Mouse (Mus musculus) midbrain, embryonic 16.5 days (tissue): ENCODE results near the gene Sorcs1. TPM values are rescaled to one million over a fixed set of nuclear protein-coding genes. Genes with fewer than 3 reads are reported as not detected.
A peak's percentile ranks its signal among the peaks of the same experiment; 100 is the strongest.

Experiments used
- ATAC-seq: fragments of 200-750 bp; cut with Nextera tagmentation; 2 replicates; pipeline ENCODE4 v1.8.0; 2017; ENCODE audit warnings: moderate TSS enrichment
- H3K27ac ChIP-seq: fragments of 300-500 bp; sonication (generic); 2 replicates; pipeline ENCODE4 v1.5.1; 2014; ENCODE audit warnings: mild to moderate bottlenecking, low read length, mixed read lengths
- H3K27me3 ChIP-seq: fragments of 300-500 bp; sonication (generic); 2 replicates; pipeline ENCODE4 v1.6.1; 2014; ENCODE audit warnings: low read depth, low read length, mixed read lengths; ENCODE audit not compliant: control insufficient read depth, insufficient read depth
- H3K36me3 ChIP-seq: fragments of 300-500 bp; sonication (generic); 2 replicates; pipeline ENCODE4 v1.6.1; 2014; ENCODE audit warnings: mild to moderate bottlenecking, low read length, moderate library complexity, mixed read lengths; ENCODE audit not compliant: control insufficient read depth, insufficient read depth
- H3K4me1 ChIP-seq: fragments of 300-500 bp; sonication (generic); 2 replicates; pipeline ENCODE4 v1.6.1; 2014; ENCODE audit warnings: mild to moderate bottlenecking, low read length, mixed read lengths; ENCODE audit not compliant: control insufficient read depth, insufficient read depth
- H3K4me2 ChIP-seq: fragments of 300-500 bp; sonication (generic); 2 replicates; pipeline ENCODE4 v1.6.1; 2014; ENCODE audit warnings: mild to moderate bottlenecking, low read length, mixed read lengths
- H3K4me3 ChIP-seq: fragments of 300-500 bp; sonication (generic); 2 replicates; pipeline ENCODE4 v1.5.1; 2014; ENCODE audit warnings: low read depth, mild to moderate bottlenecking, low read length, moderate library complexity, mixed read lengths
- H3K9ac ChIP-seq: fragments of 300-500 bp; sonication (generic); 2 replicates; pipeline ENCODE4 v1.6.1; 2014; ENCODE audit warnings: low read depth, low read length, mixed read lengths
- H3K9me3 ChIP-seq: fragments of 300-500 bp; sonication (generic); replicated peaks from 2 replicates; pipeline ENCODE4 v1.6.1; 2014; ENCODE audit warnings: mild to moderate bottlenecking, low read length, mixed read lengths; ENCODE audit not compliant: control insufficient read depth, poor library complexity, severe bottlenecking
- WGBS: fragments of 180-500 bp; shearing (Covaris S2); extraction: QIAGEN DNeasy Blood & Tissue Kit; methylation state at CpG from one replicate; pipeline ENCODE4 v1.1.7; 2014; 5-methylcytosine and 5-hydroxymethylcytosine counted together
- polyA plus RNA-seq: library from polyadenylated mRNA; unstranded; fragments of >200 nt; fragmentation: Nextera tagmentation; extraction: Ambion mirVana; gene quantifications from 2 replicates; pipeline ENCODE4 v1.2.1, GENCODE M21; 2015

Gene Sorcs1
- polyA plus RNA-seq, 1 experiment from 2014 or later = 17.8 TPM

DNA sequence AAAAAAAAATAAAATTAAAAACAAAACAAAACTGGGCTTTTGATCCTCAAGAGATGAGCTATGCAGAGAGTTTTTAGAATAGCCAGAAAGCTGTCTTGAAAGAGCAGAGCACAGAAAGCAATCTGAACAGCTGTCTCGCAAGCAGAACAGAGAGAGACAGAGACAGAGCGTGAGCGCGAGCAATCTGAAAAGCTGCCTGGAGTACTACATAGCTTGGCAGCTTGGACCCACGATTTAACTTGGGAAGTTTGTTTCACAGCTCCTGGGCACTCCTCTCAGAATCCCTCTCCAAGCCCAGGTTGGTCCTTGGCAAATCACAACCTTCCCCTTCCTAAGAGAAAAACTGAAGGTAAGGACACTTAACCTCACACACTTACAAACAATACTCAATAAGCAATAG lies 192.1 kb downstream of the Sorcs1 start:
- Histone ChIP-seq H3K9me3 (no peaks in the 10 kb centered on the region), H3K27me3 (no peaks in the 10 kb centered on the region), H3K4me2 (no peak overlapping the region), H3K9ac (no peak overlapping the region), H3K4me3 (no peak overlapping the region), H3K27ac (no peak overlapping the region), H3K36me3 (no peaks in the 10 kb centered on the region), H3K4me1 (peaks cover 19% of the 10 kb centered on the region)
- ATAC-seq = no peak
- WGBS = 83% methylated on average over 5 of the region's 5 CpGs

DNA sequence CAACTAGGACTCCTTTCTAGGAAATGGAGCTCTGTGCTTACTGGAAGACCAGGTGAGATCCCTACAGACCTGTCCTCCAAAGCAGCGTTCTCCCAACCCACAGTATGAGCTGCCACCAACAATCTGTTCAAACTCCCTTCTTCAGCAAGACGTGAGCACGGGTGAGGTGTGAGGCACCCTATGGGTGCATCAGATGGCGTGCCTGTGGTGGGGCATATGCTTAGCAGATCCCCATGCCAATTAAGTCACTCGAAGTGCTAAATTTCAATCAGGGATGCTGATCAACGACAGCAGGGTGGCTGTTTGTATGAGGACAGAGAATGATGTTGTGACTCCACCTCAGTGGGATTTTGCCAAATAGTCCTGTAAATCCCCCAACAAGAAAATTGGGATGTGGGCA lies 201.7 kb downstream of the Sorcs1 start:
- 85% methylated on average over 6 of the region's 6 CpGs for WGBS
- H3K4me3 ChIP-seq = no peak overlapping the region
- no peak overlapping the region for H3K4me2 ChIP-seq
- no peaks in the 10 kb centered on the region for H3K4me1 ChIP-seq
- H3K9me3 ChIP-seq = no peaks in the 10 kb centered on the region
- no peak for ATAC-seq
- H3K27me3 ChIP-seq = no peaks in the 10 kb centered on the region
- H3K36me3 ChIP-seq = no peaks in the 10 kb centered on the region
- H3K9ac ChIP-seq = no peak overlapping the region
- no peak overlapping the region for H3K27ac ChIP-seq

DNA sequence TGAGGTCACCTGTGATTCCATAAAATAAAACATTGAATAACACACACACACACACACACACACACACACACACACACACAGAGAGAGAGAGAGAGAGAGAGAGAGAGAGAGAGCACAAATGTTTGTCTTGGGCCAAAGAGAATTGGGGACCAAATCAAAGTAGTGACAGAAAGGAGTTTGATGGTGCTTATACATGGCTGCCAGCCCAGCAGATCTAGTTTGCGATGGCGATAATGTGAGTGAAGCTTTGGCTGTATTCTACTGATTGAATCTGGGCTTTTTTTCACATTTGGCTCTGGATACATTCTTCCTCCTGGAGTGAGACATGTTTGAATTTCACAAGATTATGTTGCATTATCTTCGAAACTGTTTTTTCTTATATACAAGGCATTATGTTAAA lies 209.9 kb downstream of the Sorcs1 start:
- no peak overlapping the region for H3K9ac ChIP-seq
- no peak overlapping the region for H3K27ac ChIP-seq
- H3K36me3 ChIP-seq = no peaks in the 10 kb centered on the region
- no peaks in the 10 kb centered on the region for H3K27me3 ChIP-seq
- no peaks in the 10 kb centered on the region for H3K9me3 ChIP-seq
- no peak overlapping the region for H3K4me2 ChIP-seq
- no peaks in the 10 kb centered on the region for H3K4me1 ChIP-seq
- WGBS = 89% methylated on average over 3 of the region's 3 CpGs
- no peak for ATAC-seq
- H3K4me3 ChIP-seq = no peak overlapping the region

DNA sequence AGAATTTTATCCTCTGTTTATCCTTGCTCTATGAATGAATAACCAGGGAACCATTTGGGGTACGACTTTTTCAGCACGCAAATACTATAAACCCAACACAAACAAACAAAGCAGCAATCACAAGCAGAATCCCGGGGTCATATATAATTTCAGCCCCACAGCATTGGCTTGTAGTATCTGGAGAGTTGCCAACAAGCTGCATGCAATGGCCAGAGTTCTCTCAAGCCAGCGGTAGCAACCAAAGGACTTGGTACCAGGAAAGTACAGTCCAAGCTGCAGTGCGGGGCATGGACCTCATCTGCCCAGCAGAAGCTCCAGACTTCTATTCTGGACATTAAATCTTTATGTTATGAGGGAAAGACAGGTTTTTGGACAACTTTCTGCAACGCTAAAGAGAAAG lies 213.6 kb downstream of the Sorcs1 start:
- no peak for ATAC-seq
- WGBS = 88% methylated on average over 6 of the region's 6 CpGs
- H3K4me1 ChIP-seq = no peaks in the 10 kb centered on the region

DNA sequence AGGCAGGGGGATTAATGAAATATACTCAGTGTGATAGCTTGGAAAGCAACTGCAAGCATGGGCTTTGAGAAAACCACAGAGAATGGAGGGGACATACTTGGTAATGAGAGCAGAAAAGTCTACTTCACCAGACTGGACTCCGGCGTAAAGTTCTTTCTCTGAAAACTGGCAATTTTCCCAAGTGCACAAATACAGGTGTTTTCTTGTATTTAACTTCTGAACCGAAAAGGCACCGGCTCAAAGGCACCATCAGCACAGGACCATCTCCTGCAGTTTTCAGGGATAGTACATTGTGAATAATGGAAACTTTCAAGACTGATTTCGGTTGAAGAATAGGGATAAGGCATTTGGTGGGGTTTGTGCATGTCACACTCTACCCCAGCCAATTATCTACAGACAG lies 219.9 kb downstream of the Sorcs1 start:
- Histone ChIP-seq H3K4me3 (no peak overlapping the region), H3K36me3 (no peaks in the 10 kb centered on the region), H3K27ac (no peak overlapping the region), H3K27me3 (no peaks in the 10 kb centered on the region), H3K9ac (no peak overlapping the region), H3K9me3 (no peaks in the 10 kb centered on the region), H3K4me2 (no peak overlapping the region), H3K4me1 (peaks cover 3% of the 10 kb centered on the region; the same call in 1 of the 2 replicates)
- WGBS = 91% methylated on average over 5 of the region's 5 CpGs
- ATAC-seq = no peak

More for the DNA sequence above, 213.6 kb downstream of the Sorcs1 start:
- H3K9me3 ChIP-seq = no peaks in the 10 kb centered on the region
- no peak overlapping the region for H3K4me3 ChIP-seq
- H3K36me3 ChIP-seq = no peaks in the 10 kb centered on the region
- H3K4me2 ChIP-seq = no peak overlapping the region
- H3K9ac ChIP-seq = no peak overlapping the region
- no peaks in the 10 kb centered on the region for H3K27me3 ChIP-seq
- H3K27ac ChIP-seq = no peak overlapping the region

DNA sequence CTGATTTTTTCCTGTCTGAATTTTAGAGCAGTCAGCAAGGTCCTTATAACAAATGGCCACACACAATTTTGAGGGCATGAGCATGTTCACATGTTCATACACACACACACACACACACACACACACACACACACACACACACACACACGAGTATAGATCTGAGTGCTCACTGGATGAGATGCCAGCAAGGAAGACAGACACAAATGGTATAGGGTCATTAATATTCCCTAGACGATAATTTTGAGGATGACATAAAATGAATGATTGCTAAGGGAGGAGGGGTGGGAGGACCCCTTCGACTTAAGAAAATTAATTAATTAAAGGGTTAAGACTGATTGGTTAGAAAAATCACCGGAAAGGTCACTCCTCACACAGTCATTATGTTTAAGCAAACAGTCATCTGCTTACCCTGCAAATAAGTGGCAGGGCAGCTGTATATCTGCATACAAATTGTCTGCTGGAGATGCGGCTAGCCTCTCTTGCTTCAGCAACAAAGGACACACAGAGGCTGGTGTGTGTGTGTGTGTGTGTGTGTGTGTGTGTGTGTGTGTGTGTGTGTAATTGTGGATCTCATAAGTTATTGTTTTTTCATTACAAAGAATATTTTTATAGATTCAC lies 221.1 kb downstream of the Sorcs1 start:
- Histone ChIP-seq H3K9me3 (no peaks in the 10 kb centered on the region), H3K27ac (no peak overlapping the region), H3K27me3 (no peaks in the 10 kb centered on the region), H3K9ac (no peak overlapping the region), H3K4me1 (peaks cover 3% of the 10 kb centered on the region; the same call in 1 of the 2 replicates), H3K4me2 (no peak overlapping the region), H3K4me3 (no peak overlapping the region), H3K36me3 (no peaks in the 10 kb centered on the region)
- WGBS = 34% methylated on average over 5 of the region's 5 CpGs
- no peak for ATAC-seq

DNA sequence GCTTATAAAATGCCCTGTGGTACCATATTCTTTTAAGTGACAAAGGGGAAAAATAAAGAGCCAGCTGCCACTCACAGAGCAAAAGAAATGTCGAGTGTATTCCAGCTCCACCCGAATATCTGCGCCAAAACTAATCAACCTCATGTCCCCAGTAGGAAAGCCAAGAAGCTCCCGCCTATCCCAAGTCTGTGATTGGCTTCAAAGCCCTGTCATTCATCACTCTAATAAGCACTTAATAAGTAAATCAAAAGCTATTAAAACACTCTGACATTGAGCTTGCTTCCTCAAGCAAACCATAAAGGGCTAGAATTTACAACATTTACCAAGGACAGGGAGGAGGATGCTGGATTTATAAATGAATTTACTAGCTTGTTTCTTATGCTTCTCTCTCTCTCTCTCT lies 237.3 kb downstream of the Sorcs1 start:
- H3K27ac ChIP-seq = no peak overlapping the region; the same call in none of the 2 replicates
- H3K9ac ChIP-seq = no peak overlapping the region

DNA sequence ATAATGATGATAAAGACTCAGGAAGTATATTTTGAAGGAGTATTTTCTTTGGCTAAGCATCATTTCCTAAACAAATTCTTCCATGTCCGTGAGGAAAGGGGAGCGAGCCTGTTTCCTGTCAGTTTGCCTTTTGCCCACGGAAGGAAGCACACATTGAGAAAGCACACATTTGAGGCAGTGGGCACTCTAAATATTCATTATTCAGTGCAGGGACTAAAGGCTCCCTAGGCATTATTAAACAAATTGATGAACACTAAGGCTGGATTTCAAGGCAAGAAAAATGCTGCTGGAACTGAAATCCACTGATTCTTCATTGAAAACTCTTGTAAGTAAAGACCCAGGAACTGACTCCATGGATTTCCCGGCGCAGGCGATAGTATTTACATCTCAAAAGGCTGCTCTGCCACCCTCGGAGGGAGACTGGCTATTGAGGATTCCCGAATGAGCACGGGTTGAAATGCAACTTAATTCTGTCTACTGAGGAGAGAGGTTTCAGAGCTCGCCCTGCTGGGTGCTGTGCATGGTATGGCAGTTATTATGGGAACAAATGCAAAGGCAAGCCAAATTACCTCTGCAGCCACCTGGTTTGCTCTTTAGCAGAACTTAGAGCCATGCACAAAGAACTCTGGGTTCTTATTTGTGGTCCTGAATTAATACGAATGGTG lies 238.1 kb downstream of the Sorcs1 start:
- 1% methylated on average over 11 of the region's 11 CpGs for WGBS
- H3K4me2 ChIP-seq = peak overlapping the region; percentile 52
- no peaks in the 10 kb centered on the region for H3K9me3 ChIP-seq
- no peaks in the 10 kb centered on the region for H3K36me3 ChIP-seq
- H3K4me1 ChIP-seq = peaks cover 25% of the 10 kb centered on the region
- ATAC-seq = peak; percentile 78; the same call in 1 of the 2 replicates
- H3K9ac ChIP-seq = peak overlapping the region; percentile 36; the same call in 1 of the 2 replicates
- H3K4me3 ChIP-seq = peak overlapping the region; percentile 16; the same call in 1 of the 2 replicates
- H3K27ac ChIP-seq = peak overlapping the region; percentile 69
- no peaks in the 10 kb centered on the region for H3K27me3 ChIP-seq

More for the DNA sequence above, 237.3 kb downstream of the Sorcs1 start:
- Histone ChIP-seq H3K4me3 (no peak overlapping the region), H3K4me2 (peak overlapping the region; percentile 52), H3K36me3 (no peaks in the 10 kb centered on the region), H3K27me3 (no peaks in the 10 kb centered on the region), H3K9me3 (no peaks in the 10 kb centered on the region), H3K4me1 (peaks cover 25% of the 10 kb centered on the region)
- 2% methylated on average over 4 of the region's 4 CpGs for WGBS
- peak; percentile 47; the same call in 1 of the 2 replicates for ATAC-seq

DNA sequence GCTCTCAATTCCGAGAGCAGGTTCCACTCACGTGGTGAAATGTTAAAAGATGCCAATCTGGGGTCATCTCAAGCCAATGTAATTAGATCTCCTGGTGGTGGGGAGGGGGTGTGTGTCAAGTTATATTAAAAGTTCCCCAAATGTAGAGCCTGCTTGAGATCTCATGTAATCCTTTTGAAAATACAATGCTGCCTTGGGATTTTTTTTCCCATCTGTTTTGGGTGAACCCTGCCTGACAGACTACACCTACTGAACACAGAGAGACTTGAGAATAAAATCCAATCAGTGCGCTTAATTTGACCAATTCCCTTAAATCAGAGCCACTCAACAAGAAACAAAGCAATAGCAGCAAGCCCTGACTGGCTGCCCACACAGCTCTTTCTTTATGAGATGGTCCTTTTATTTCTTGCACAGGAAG lies 239.0 kb downstream of the Sorcs1 start:
- H3K4me3 ChIP-seq = no peak overlapping the region
- no peak overlapping the region for H3K9ac ChIP-seq
- H3K27ac ChIP-seq = 0 out of 2 replicates have a peak overlapping the region, but pooled peaks have one; percentile 17
- peaks cover 25% of the 10 kb centered on the region for H3K4me1 ChIP-seq
- H3K27me3 ChIP-seq = no peaks in the 10 kb centered on the region
- WGBS = 12% methylated on average over 3 of the region's 3 CpGs
- no peak for ATAC-seq
- H3K9me3 ChIP-seq = no peaks in the 10 kb centered on the region
- H3K4me2 ChIP-seq = no peak overlapping the region
- no peaks in the 10 kb centered on the region for H3K36me3 ChIP-seq
